Mouse (Mus musculus) myocyte (in vitro differentiated cells): ENCODE measurements around the gene Pald1. TPM values are rescaled to one million over a fixed set of nuclear protein-coding genes. Genes with fewer than 3 reads are reported as not detected.

Experiments used
- H3K27me3 ChIP-seq: one replicate; pipeline ENCODE4 v1.6.1; 2011; ENCODE audit not compliant: control insufficient read depth, insufficient read depth, insufficient read length
- H3K36me3 ChIP-seq: one replicate; pipeline ENCODE4 v1.6.1; 2011; ENCODE audit not compliant: control insufficient read depth, insufficient read depth
- H3K4me2 ChIP-seq: one replicate; pipeline ENCODE4 v1.6.1; 2011; ENCODE audit warnings: low read depth, control low read depth
- H3K4me3 ChIP-seq: one replicate; pipeline ENCODE4 v1.5.1; 2011; ENCODE audit warnings: mild to moderate bottlenecking, control low read depth, moderate library complexity
- H3K79me2 ChIP-seq: one replicate; pipeline ENCODE4 v1.6.1; 2011; ENCODE audit not compliant: control insufficient read depth, insufficient read depth
- H3ac ChIP-seq: one replicate; pipeline ENCODE4 v1.6.1; 2011; ENCODE audit not compliant: control insufficient read depth, insufficient read length
- CEBPB ChIP-seq: IDR thresholded peaks from 2 replicates; pipeline ENCODE4 v1.6.1; 2011; ENCODE audit warnings: mild to moderate bottlenecking, moderate library complexity; ENCODE audit not compliant: poor library complexity, insufficient read depth, severe bottlenecking
- E2F4 ChIP-seq: IDR thresholded peaks from one replicate; pipeline ENCODE4 v1.6.1; 2011; ENCODE audit warnings: mild to moderate bottlenecking, control low read depth, moderate library complexity; ENCODE audit not compliant: insufficient read depth
- MAX ChIP-seq: IDR thresholded peaks from one replicate; pipeline ENCODE4 v1.6.1; 2011; ENCODE audit warnings: low read depth, mild to moderate bottlenecking, control low read depth
- MYOD1 ChIP-seq, 3 experiments: IDR thresholded peaks; one replicate each; pipeline ENCODE4 v1.6.1; 2011; ENCODE audit warnings: control low read depth in 2 of 3, low read depth in 2 of 3, mild to moderate bottlenecking in 2 of 3, moderate library complexity in 1 of 3; ENCODE audit not compliant: insufficient read length in 2 of 3, control insufficient read depth in 1 of 3
- MYOG ChIP-seq, 3 experiments: IDR thresholded peaks; one replicate each; pipeline ENCODE4 v1.6.1; 2011; ENCODE audit warnings: control low read depth in 2 of 3, low read depth in 2 of 3, mild to moderate bottlenecking in 2 of 3; ENCODE audit not compliant: insufficient read length in 2 of 3, control insufficient read depth in 1 of 3, insufficient read depth in 1 of 3
- POLR2A ChIP-seq: IDR thresholded peaks from one replicate; pipeline ENCODE4 v1.6.1; 2011; ENCODE audit warnings: low read depth, mild to moderate bottlenecking, control low read depth, moderate library complexity; ENCODE audit not compliant: insufficient read length
- POLR2AphosphoS2 ChIP-seq: IDR thresholded peaks from one replicate; pipeline ENCODE4 v1.6.1; 2011; ENCODE audit warnings: low read depth, control low read depth; ENCODE audit not compliant: insufficient read length
- REST ChIP-seq: IDR thresholded peaks from one replicate; pipeline ENCODE4 v1.6.1; 2011; ENCODE audit warnings: mild to moderate bottlenecking, control low read depth, moderate library complexity; ENCODE audit not compliant: insufficient read depth, insufficient read length
- SRF ChIP-seq: IDR thresholded peaks from one replicate; pipeline ENCODE4 v1.6.1; 2011; ENCODE audit warnings: low read depth; ENCODE audit not compliant: control insufficient read depth, insufficient read length
- TCF12 ChIP-seq: IDR thresholded peaks from one replicate; pipeline ENCODE4 v1.6.1; 2011; ENCODE audit warnings: mild to moderate bottlenecking, control low read depth; ENCODE audit not compliant: poor library complexity, insufficient read depth, severe bottlenecking
- TCF3 ChIP-seq: IDR thresholded peaks from one replicate; pipeline ENCODE4 v1.6.1; 2011; ENCODE audit warnings: low read depth, control low read depth; ENCODE audit not compliant: insufficient read length
- USF1 ChIP-seq: IDR thresholded peaks from one replicate; pipeline ENCODE4 v1.6.1; 2011; ENCODE audit warnings: low read depth, mild to moderate bottlenecking, control low read depth, moderate library complexity
- polyA plus RNA-seq: library from polyadenylated mRNA; unstranded; fragments of >200 nt; fragmentation: generic; extraction: Trizol; gene quantifications from one replicate; pipeline ENCODE4 v1.2.1, GENCODE M21; 2012; ENCODE audit warnings: missing spikeins

The Pald1 gene
- polyA plus RNA-seq, 1 experiment, result 14.0 TPM

GRCm38 (mm10) chr10:61398125-61398524, 14.8 kb upstream of the Pald1 start:
- no peaks in the 10 kb centered on the region for H3K27me3 ChIP-seq
- no peak overlapping the region for H3K4me2 ChIP-seq
- no peak for TF ChIP-seq TCF3
- no peak for TF ChIP-seq REST
- TF ChIP-seq CEBPB, result no peak
- no peak for TF ChIP-seq USF1
- TF ChIP-seq TCF12, result no peak
- no peak for TF ChIP-seq E2F4
- no peak overlapping the region for H3ac ChIP-seq
- H3K4me3 ChIP-seq, result no peak overlapping the region
- no peaks in the 10 kb centered on the region for H3K79me2 ChIP-seq
- no peaks in the 10 kb centered on the region for H3K36me3 ChIP-seq

GRCm38 (mm10) chr10:61394476-61395136, 11.3 kb upstream of the Pald1 start:
- H3K4me3 ChIP-seq, result no peak overlapping the region
- no peaks in the 10 kb centered on the region for H3K27me3 ChIP-seq
- peak overlapping the region; percentile 74 for H3K4me2 ChIP-seq
- H3K79me2 ChIP-seq, result no peaks in the 10 kb centered on the region
- no peak overlapping the region for H3ac ChIP-seq
- TF ChIP-seq E2F4 (no peak), USF1 (no peak)
- no peaks in the 10 kb centered on the region for H3K36me3 ChIP-seq

GRCm38 (mm10) chr10:61392584-61392983, 9.3 kb upstream of the Pald1 start:
- H3ac ChIP-seq, result no peak overlapping the region
- H3K4me3 ChIP-seq, result no peak overlapping the region
- TF ChIP-seq E2F4 (no peak), TCF12 (no peak), MAX (no peak)

DNA sequence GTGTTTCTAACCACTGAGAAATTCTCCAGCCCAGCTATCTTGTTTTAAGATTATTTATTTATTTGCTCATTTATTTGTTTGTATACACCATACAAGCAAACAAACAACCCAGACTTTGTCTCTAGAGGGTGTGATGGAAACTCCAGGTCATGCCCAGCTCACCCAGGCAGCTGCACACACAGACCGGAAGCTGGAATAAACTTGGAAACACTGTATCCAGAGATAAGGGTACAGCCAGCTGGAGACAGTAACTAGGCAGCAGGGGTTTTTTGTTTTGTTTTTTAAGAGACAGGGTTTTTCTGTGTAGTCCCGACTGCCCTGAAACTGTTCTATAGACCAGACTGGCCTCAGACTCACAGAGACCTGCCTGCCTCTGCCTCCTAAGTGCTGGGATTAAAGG, 6.8 kb upstream of the Pald1 start:
- no peaks in the 10 kb centered on the region for H3K36me3 ChIP-seq
- H3K27me3 ChIP-seq, result no peaks in the 10 kb centered on the region
- TF ChIP-seq E2F4 (no peak), REST (no peak), CEBPB (no peak), MYOG (IDR thresholded peaks at IDR 0.05; ENCODE audit: control insufficient read depth in 1 of 3, insufficient read depth in 1 of 3, insufficient read length in 2 of 3, low read depth in 2 of 3) (no peak), TCF12 (no peak), POLR2A (no peak), MAX (no peak), MYOD1 (IDR thresholded peaks at IDR 0.05; ENCODE audit: control insufficient read depth in 1 of 3, insufficient read length in 2 of 3, low read depth in 2 of 3) (no peak), POLR2AphosphoS2 (no peak), SRF (no peak), USF1 (no peak), TCF3 (no peak)
- H3ac ChIP-seq, result no peak overlapping the region
- no peaks in the 10 kb centered on the region for H3K79me2 ChIP-seq
- no peak overlapping the region for H3K4me3 ChIP-seq
- H3K4me2 ChIP-seq, result no peak overlapping the region

More at GRCm38 (mm10) chr10:61392584-61392983, 9.3 kb upstream of the Pald1 start:
- H3K4me2 ChIP-seq, result no peak overlapping the region
- H3K36me3 ChIP-seq, result no peaks in the 10 kb centered on the region
- no peaks in the 10 kb centered on the region for H3K27me3 ChIP-seq
- no peaks in the 10 kb centered on the region for H3K79me2 ChIP-seq

DNA sequence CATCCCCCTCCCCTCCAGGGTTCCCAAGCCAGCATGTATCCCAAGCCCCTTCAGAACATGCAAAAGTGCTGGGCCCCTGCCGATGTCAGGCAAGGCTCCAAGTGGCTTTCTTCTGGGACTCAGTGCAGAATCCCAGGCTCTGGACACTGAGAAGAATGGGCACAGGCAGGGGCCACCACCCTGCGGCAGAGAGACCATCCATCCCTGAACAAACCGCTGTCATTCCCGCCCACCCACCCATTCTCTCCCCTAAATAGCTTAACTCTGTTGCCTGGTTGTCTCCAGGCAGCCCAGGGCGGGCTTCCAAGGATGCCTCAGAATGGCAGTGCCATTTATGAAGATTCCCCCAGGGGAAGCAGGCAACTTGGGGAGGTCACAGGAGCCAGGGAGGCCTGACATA, 5.7 kb upstream of the Pald1 start:
- Histone ChIP-seq H3K27me3 (no peaks in the 10 kb centered on the region), H3K4me3 (no peak overlapping the region)
- TF ChIP-seq MYOG (IDR thresholded peaks at IDR 0.05; ENCODE audit: control insufficient read depth in 1 of 3, insufficient read depth in 1 of 3, insufficient read length in 2 of 3, low read depth in 2 of 3) (no peak), MYOD1 (IDR thresholded peaks at IDR 0.05; ENCODE audit: control insufficient read depth in 1 of 3, insufficient read length in 2 of 3, low read depth in 2 of 3) (no peak), POLR2AphosphoS2 (no peak), TCF3 (no peak), USF1 (no peak), SRF (no peak), MAX (no peak), CEBPB (no peak), E2F4 (no peak), REST (no peak), POLR2A (no peak), TCF12 (no peak)

More for the DNA sequence above, 5.7 kb upstream of the Pald1 start:
- H3K4me2 ChIP-seq, result no peak overlapping the region
- no peaks in the 10 kb centered on the region for H3K36me3 ChIP-seq
- no peaks in the 10 kb centered on the region for H3K79me2 ChIP-seq
- H3ac ChIP-seq, result no peak overlapping the region
